Mouse (Mus musculus): ENCODE data around the gene Tmem95.

DNA sequence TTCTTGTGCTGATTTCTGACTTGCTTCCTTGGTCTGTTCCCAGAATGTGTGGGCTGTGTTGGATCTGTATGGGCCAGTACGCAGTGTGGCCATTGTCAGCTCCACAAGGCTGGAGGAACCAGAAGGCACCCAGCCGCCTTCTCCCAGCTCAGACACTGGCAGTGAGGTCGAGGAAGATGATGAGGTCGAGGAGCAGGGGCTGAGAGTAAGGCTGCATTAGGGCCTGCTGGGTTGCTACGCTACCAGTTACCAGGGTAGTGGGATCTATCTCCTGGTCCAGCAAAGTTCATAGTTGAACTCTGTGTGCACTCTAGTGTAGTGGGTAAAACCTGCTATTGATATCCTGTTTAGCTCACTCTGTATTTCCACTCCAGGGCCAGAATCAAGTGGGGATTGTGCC lies 31.4 kb upstream of the Tmem95 start:
- TF ChIP-seq CTCF (IDR thresholded peaks at IDR 0.05; ENCODE audit: extremely low read depth, insufficient read depth, low read length) (no peak), POLR2A (IDR thresholded peaks at IDR 0.05; ENCODE audit: extremely low read depth, insufficient read depth, low read length) (no peak)

Data from cortical plate, adult 2 months (tissue).